ENCODE assay signal across 8 mouse cellular contexts in the genomic region with DNA sequence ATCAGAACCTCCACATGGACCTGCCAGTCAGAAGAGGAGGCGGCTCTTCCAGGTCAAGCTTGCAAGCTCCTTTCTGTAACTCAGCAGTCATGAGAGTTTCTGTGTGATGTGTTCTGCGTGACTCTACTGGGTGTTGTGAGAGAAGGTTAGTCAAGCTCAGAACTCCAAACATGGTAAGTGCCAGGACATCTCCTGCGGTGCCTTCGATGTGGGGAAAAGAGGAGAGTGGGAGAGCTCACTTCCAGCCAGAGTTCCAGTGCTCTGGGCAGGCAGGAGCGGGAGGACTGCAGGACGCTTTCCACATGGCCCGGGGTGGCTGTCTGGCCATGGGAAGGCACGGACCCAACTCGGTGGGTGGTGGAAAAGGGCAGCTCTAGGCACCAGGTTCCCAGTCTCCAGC. TPM values are rescaled to one million over a fixed set of nuclear protein-coding genes. Genes with fewer than 3 reads are reported as not detected.
DNase-seq lines count a peak whose midpoint lies in the region; ATAC-seq and TF ChIP-seq lines count a peak whose summit lies in the region.
"Not testable (repeated sequence)": the region's sequence is repeated elsewhere in the genome, so short reads cannot be mapped to it uniquely, and the experiment has no call there.

TSS of gene Zfp970 (plus strand) at position 58 of the 400 bp plus-strand sequence.

- peak within 1 kb of the TSS; percentile 33 for H3K4me2 ChIP-seq in forebrain, embryonic 14.5 days (ENCODE audit: low read length)
- H3K4me2 ChIP-seq in heart, embryonic 15.5 days = peak within 1 kb of the TSS; percentile 55
- peak within 1 kb of the TSS; percentile 50 for H3K4me2 ChIP-seq in limb, embryonic 12.5 days
- peak within 1 kb of the TSS; percentile 47 for H3K4me2 ChIP-seq in midbrain, embryonic 12.5 days (replicated peaks)

- H3K27ac ChIP-seq in forebrain, embryonic 14.5 days (ENCODE audit: low read depth, low read length); limb, embryonic 12.5 days; midbrain, embryonic 12.5 days (replicated peaks); testis, adult 2 months (ENCODE audit: control insufficient read depth, insufficient read depth, low read depth, low read length): not testable (repeated sequence)
- H3K27ac ChIP-seq in heart, embryonic 15.5 days = peak within 1 kb of the TSS; percentile 57

- ATAC-seq in forebrain, embryonic 14.5 days; heart, embryonic 15.5 days (replicated peaks; ENCODE audit: insufficient number of reproducible peaks, insufficient read depth, low FRiP score, low read depth); limb, embryonic 12.5 days (ENCODE audit: insufficient number of reproducible peaks, insufficient read depth, low FRiP score, low TSS enrichment, low read depth); midbrain, embryonic 12.5 days (ENCODE audit: low FRiP score, low read depth): not testable (repeated sequence)

- peak within 1 kb of the TSS; percentile 5; the same call in 1 of the 2 replicates for H3K9ac ChIP-seq in forebrain, embryonic 14.5 days (ENCODE audit: low read length)
- peak within 1 kb of the TSS; percentile 40 for H3K9ac ChIP-seq in heart, embryonic 15.5 days
- H3K9ac ChIP-seq in limb, embryonic 12.5 days (replicated peaks) = 0 out of 2 replicates have a peak within 1 kb of the TSS, but pooled peaks have one; percentile 42
- not testable (repeated sequence) for H3K9ac ChIP-seq in midbrain, embryonic 12.5 days (replicated peaks)

- WGBS in forebrain, embryonic 14.5 days = 24% methylated on average over 8 of the region's 9 CpGs
- 3% methylated on average over 8 of the region's 9 CpGs for WGBS in heart, embryonic 15.5 days
- WGBS in limb, embryonic 12.5 days = 7% methylated on average over 8 of the region's 9 CpGs
- 5% methylated on average over 8 of the region's 9 CpGs for WGBS in midbrain, embryonic 12.5 days

- not testable (repeated sequence) for TF ChIP-seq POLR2A in testis, adult 2 months (IDR thresholded peaks at IDR 0.05; ENCODE audit: control insufficient read depth, low read depth, low read length)

- DNase-seq in MN1 (ENCODE audit: low spot score) = peak; percentile 7
- DNase-seq in cerebellum, adult 8-10 months = peak; percentile 43
- DNase-seq in forebrain, embryonic 14.5 days (ENCODE audit: low spot score) = peak; percentile 0
- peak; percentile 45 for DNase-seq in kidney, adult 9 months

- peak within 1 kb of the TSS; percentile 26 for H3K4me3 ChIP-seq in forebrain, embryonic 14.5 days (ENCODE audit: low read depth, low read length)
- peak within 1 kb of the TSS; percentile 54 for H3K4me3 ChIP-seq in heart, embryonic 15.5 days
- peak within 1 kb of the TSS; percentile 44 for H3K4me3 ChIP-seq in limb, embryonic 12.5 days (replicated peaks)
- peak within 1 kb of the TSS; percentile 45 for H3K4me3 ChIP-seq in midbrain, embryonic 12.5 days
- H3K4me3 ChIP-seq in testis, adult 2 months (ENCODE audit: control insufficient read depth, low read depth, low read length) = peak within 1 kb of the TSS; percentile 45

- not testable (repeated sequence) for H3K27me3 ChIP-seq in forebrain, embryonic 14.5 days (replicated peaks; ENCODE audit: control insufficient read depth, insufficient read depth, low read length); heart, embryonic 15.5 days; limb, embryonic 12.5 days; midbrain, embryonic 12.5 days; testis, adult 2 months (ENCODE audit: control insufficient read depth, insufficient read depth, low read length)

- not testable (repeated sequence) for H3K4me1 ChIP-seq in forebrain, embryonic 14.5 days (ENCODE audit: control insufficient read depth, insufficient read depth, low read length); heart, embryonic 15.5 days (replicated peaks); limb, embryonic 12.5 days (replicated peaks); midbrain, embryonic 12.5 days; testis, adult 2 months (ENCODE audit: control insufficient read depth, insufficient read depth, low read length)

- not testable (repeated sequence) for H3K36me3 ChIP-seq in forebrain, embryonic 14.5 days (ENCODE audit: control insufficient read depth, insufficient read depth, low read length); heart, embryonic 15.5 days; limb, embryonic 12.5 days; midbrain, embryonic 12.5 days; testis, adult 2 months (ENCODE audit: control insufficient read depth, insufficient read depth, low read length)

- TF ChIP-seq CTCF in testis, adult 2 months (IDR thresholded peaks at IDR 0.05; ENCODE audit: control insufficient read depth, insufficient read depth, insufficient replicate concordance, low read depth, low read length) = not testable (repeated sequence)

- not testable (repeated sequence) for H3K9me3 ChIP-seq in forebrain, embryonic 14.5 days (replicated peaks; ENCODE audit: control insufficient read depth, low read length); heart, embryonic 15.5 days (replicated peaks); limb, embryonic 12.5 days; midbrain, embryonic 12.5 days

RNA-seq across cellular contexts. Expression of gene Zfp970, which starts in this region (rescaled TPM):
- 7.6 and 9.0 TPM in 2 replicates for polyA plus RNA-seq in forebrain, embryonic 14.5 days (2014; fragmentation: Nextera tagmentation; extraction: Ambion mirVana)
- 9.9 and 11.2 TPM in 2 replicates for polyA plus RNA-seq in heart, embryonic 15.5 days (2015; fragmentation: Nextera tagmentation; extraction: Ambion mirVana)
- polyA plus RNA-seq in limb, embryonic 12.5 days (2016; fragmentation: Nextera tagmentation; extraction: Ambion mirVana) = 13.0 and 15.2 TPM in 2 replicates
- polyA plus RNA-seq in midbrain, embryonic 12.5 days (2016; fragmentation: Nextera tagmentation; extraction: Ambion mirVana) = 8.2 and 12.1 TPM in 2 replicates
- polyA plus RNA-seq in testis, adult 2 months (2012; rRNA removed) = 1.1 and 1.5 TPM in 2 replicates
